Mouse (Mus musculus) heart, embryonic 16.5 days (tissue): ENCODE measurements around the gene Maml3. TPM values are rescaled to one million over a fixed set of nuclear protein-coding genes. Genes with fewer than 3 reads are reported as not detected.
A peak's percentile ranks its signal among the peaks of the same experiment; 100 is the strongest.

Source experiments
- ATAC-seq: fragments of 200-750 bp; cut with Nextera tagmentation; replicated peaks from 2 replicates; pipeline ENCODE4 v1.8.0; 2017; ENCODE audit warnings: moderate number of reproducible peaks; ENCODE audit not compliant: insufficient read depth, low FRiP score; ENCODE audit errors: extremely low read depth
- H3K27ac ChIP-seq: fragments of 300-500 bp; sonication (generic); 2 replicates; pipeline ENCODE4 v1.5.1; 2014; ENCODE audit warnings: mild to moderate bottlenecking, low read length, control low read depth, moderate library complexity
- H3K27me3 ChIP-seq: fragments of 300-500 bp; sonication (generic); 2 replicates; pipeline ENCODE4 v1.6.1; 2014; ENCODE audit warnings: low read length, mixed read lengths; ENCODE audit not compliant: control insufficient read depth, insufficient read depth
- H3K36me3 ChIP-seq: fragments of 300-500 bp; sonication (generic); 2 replicates; pipeline ENCODE4 v1.6.1; 2014; ENCODE audit not compliant: control insufficient read depth, insufficient read depth
- H3K4me1 ChIP-seq: fragments of 300-500 bp; sonication (generic); 2 replicates; pipeline ENCODE4 v1.6.1; 2014; ENCODE audit warnings: low read length, mixed read lengths; ENCODE audit not compliant: control insufficient read depth, insufficient read depth
- H3K4me2 ChIP-seq: fragments of 300-500 bp; sonication (generic); 2 replicates; pipeline ENCODE4 v1.6.1; 2014; ENCODE audit warnings: low read depth, mild to moderate bottlenecking, control low read depth, low read length
- H3K4me3 ChIP-seq: fragments of 300-500 bp; sonication (generic); 2 replicates; pipeline ENCODE4 v1.5.1; 2014; ENCODE audit warnings: mild to moderate bottlenecking, control low read depth, low read length
- H3K9ac ChIP-seq: fragments of 300-500 bp; sonication (generic); 2 replicates; pipeline ENCODE4 v1.6.1; 2014; ENCODE audit warnings: low read length, control low read depth
- H3K9me3 ChIP-seq: fragments of 300-500 bp; sonication (generic); replicated peaks from 2 replicates; pipeline ENCODE4 v1.6.1; 2016; ENCODE audit warnings: low read length; ENCODE audit not compliant: control insufficient read depth
- WGBS: fragments of 180-500 bp; shearing (Covaris S2); extraction: QIAGEN DNeasy Blood & Tissue Kit; methylation state at CpG from one replicate; pipeline ENCODE4 v1.1.7; 2014; 5-methylcytosine and 5-hydroxymethylcytosine counted together
- polyA plus RNA-seq: library from polyadenylated mRNA; unstranded; fragments of >200 nt; fragmentation: Nextera tagmentation; extraction: Ambion mirVana; gene quantifications from 2 replicates; pipeline ENCODE4 v1.2.1, GENCODE M21; 2015

The Maml3 gene
- polyA plus RNA-seq, 1 experiment from 2014 or later: 2.6 TPM

DNA sequence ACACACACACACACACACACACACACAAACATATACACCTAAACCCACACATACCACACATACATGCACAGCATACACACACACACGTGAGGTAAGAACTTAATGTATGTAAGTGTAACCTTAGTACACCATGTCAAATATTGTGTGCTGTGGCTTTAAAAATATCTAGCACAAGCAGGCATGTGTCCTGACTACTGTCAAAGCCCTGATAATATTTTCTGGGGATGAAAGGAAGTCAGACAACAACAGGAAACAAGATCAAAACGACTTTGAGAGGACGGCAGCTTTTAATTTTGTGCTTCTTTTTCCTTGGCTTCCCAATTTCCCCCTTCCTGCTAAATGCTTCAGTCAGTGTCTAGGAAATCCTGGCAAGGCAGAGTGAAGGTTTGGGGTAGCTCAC, 392.5 kb downstream of the Maml3 start:
- ATAC-seq: no peak
- H3K9me3 ChIP-seq: no peaks in the 10 kb centered on the region
- no peaks in the 10 kb centered on the region for H3K36me3 ChIP-seq
- H3K27me3 ChIP-seq: no peaks in the 10 kb centered on the region
- 17% methylated on average over 3 of the region's 3 CpGs for WGBS
- H3K9ac ChIP-seq: no peak overlapping the region
- H3K4me3 ChIP-seq: no peak overlapping the region
- peaks cover 40% of the 10 kb centered on the region for H3K4me1 ChIP-seq
- H3K4me2 ChIP-seq: peak overlapping the region; percentile 25; the same call in 1 of the 2 replicates
- H3K27ac ChIP-seq: peak overlapping the region; percentile 67

DNA sequence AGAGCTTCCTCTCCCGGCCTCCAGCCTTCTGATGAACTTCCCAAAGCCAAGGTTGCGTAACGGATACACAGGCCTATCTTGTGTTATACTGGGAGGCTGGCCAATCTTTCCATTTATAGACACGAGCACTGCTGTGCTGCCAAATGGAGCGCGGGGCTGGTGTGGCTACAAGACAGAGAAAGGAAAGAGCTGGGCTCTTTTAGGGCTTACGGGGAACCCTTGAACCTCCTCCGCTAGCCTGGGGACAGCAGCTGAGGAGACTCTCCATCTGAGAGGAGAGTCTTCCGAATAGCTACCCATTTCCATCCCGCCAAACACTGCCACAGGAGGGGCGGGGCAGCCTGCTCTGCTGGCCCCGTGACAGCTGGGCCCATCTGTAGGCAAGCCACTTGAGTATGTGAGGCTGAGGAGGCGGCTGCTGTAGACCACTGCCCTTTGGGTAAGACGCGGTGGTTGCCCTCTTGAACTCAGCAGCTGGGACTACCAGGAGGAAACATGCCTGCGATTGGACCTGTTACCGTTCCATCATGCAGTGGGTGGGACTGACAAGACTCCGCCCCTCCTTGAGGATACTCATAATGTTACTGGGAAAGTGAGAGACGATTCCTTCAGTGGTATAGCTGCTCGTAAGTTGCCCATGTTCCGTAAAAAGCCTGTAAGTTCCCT, 396.0 kb downstream of the Maml3 start:
- Histone ChIP-seq H3K27me3 (no peaks in the 10 kb centered on the region), H3K9me3 (no peaks in the 10 kb centered on the region), H3K9ac (peak overlapping the region; percentile 77), H3K4me1 (peaks cover 39% of the 10 kb centered on the region), H3K27ac (peak overlapping the region; percentile 100), H3K4me2 (peak overlapping the region; percentile 79), H3K36me3 (no peaks in the 10 kb centered on the region), H3K4me3 (peak overlapping the region; percentile 55)
- peak; percentile 96 for ATAC-seq
- WGBS: 15% methylated on average over 21 of the region's 21 CpGs

DNA sequence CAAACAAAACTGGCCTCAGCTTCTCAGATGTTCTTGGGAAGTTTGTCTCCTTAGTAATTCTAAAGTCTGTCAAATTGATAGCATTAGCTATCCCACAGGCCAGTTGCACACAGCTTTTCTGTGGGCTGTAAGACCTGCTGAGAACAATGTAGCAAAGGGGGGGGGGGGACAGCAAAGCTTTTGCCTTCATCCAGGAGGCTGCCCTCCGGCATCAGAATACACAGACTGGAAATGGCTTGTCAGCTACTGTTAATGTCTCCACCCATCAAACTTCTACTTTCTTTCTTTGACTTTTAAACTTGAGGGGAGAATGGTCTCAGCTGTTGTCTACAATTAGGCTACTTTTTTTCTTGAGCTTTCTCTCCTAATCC, 396.5 kb downstream of the Maml3 start:
- no peak overlapping the region for H3K9ac ChIP-seq
- H3K4me3 ChIP-seq: peak overlapping the region; percentile 55
- ATAC-seq: no peak; the same call in 1 of the 2 replicates
- peaks cover 34% of the 10 kb centered on the region for H3K4me1 ChIP-seq
- H3K27ac ChIP-seq: peak overlapping the region; percentile 100
- WGBS: 11% methylated on average over 1 of the region's 1 CpGs
- H3K27me3 ChIP-seq: no peaks in the 10 kb centered on the region
- no peaks in the 10 kb centered on the region for H3K36me3 ChIP-seq
- H3K9me3 ChIP-seq: no peaks in the 10 kb centered on the region
- H3K4me2 ChIP-seq: peak overlapping the region; percentile 79

DNA sequence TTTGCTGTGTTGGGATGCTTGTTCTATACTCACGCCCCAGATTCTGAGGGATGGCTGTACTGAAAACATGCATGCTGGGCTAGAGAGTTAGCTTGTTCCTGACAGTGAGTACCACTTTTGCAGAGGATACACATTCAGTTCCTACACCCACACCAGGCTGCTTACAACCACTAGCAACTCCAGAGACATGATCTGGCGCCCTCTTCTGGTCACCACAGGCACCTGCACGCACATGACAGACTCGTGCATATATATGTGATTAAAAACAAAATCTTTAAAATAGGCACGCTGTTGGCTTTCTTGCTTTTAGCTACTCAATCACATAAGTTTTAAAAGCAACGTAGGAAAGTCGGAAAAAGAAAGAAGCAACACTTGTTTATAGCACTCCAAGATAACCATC, 399.7 kb downstream of the Maml3 start:
- H3K9ac ChIP-seq: no peak overlapping the region
- no peak overlapping the region for H3K4me2 ChIP-seq
- H3K27ac ChIP-seq: no peak overlapping the region
- H3K4me1 ChIP-seq: peaks cover 32% of the 10 kb centered on the region
- no peaks in the 10 kb centered on the region for H3K9me3 ChIP-seq
- ATAC-seq: no peak
- no peak overlapping the region for H3K4me3 ChIP-seq
- H3K36me3 ChIP-seq: no peaks in the 10 kb centered on the region
- no peaks in the 10 kb centered on the region for H3K27me3 ChIP-seq
- 81% methylated on average over 7 of the region's 7 CpGs for WGBS

DNA sequence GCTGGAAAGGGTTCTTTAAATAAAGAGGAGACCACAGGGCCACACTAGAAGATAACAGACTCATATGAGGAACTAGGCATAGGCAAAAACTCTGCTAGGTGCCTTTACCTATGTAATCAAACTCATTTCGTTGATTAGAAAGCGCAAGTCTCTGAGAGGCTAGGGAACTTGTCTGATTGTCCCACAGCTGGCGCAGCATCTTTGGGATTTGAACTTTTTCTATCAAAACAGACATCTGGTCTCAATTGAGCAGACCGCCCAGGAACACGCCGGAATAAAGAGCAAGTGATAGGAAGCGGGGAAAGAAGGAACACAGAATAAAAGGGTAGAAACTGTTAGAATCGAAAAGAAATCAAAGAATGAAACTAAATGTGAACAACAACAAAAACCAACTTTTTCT, 401.4 kb downstream of the Maml3 start:
- no peak for ATAC-seq
- no peak overlapping the region for H3K4me3 ChIP-seq
- WGBS: 82% methylated on average over 8 of the region's 8 CpGs
- no peaks in the 10 kb centered on the region for H3K9me3 ChIP-seq
- no peaks in the 10 kb centered on the region; the same call in 1 of the 2 replicates for H3K27me3 ChIP-seq
- H3K27ac ChIP-seq: no peak overlapping the region
- H3K36me3 ChIP-seq: no peaks in the 10 kb centered on the region
- no peak overlapping the region for H3K4me2 ChIP-seq
- H3K4me1 ChIP-seq: peaks cover 24% of the 10 kb centered on the region
- H3K9ac ChIP-seq: no peak overlapping the region

DNA sequence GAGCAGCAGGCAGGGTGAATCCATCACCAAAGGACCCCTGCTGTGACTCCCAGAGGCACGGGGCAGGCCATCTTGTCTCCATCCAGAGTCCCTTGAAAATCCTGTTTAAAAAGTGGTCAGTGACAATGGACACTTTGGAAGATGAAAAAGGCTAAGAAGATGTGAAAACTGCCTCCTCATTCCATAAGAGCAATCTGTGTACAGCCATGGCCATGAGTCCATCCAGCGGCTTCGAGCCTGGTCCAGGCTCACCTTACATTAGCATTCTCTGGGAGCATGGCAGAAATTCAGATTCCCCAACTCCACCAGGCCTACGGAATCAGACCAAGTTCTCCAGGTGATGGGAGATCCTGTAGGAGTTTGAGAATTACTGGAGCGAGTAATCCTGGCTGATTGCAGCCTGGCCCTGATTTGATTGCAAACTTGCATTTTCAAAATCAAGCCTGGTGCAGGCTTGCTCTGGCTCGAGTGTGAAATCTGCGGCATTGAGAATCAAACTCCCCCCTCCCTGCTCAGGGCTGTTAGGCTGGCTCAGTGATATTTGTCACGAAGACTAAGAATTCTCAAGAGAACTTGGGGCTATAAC, 402.1 kb downstream of the Maml3 start:
- WGBS: 81% methylated on average over 8 of the region's 8 CpGs
- Histone ChIP-seq H3K4me2 (no peak overlapping the region), H3K27ac (no peak overlapping the region)

DNA sequence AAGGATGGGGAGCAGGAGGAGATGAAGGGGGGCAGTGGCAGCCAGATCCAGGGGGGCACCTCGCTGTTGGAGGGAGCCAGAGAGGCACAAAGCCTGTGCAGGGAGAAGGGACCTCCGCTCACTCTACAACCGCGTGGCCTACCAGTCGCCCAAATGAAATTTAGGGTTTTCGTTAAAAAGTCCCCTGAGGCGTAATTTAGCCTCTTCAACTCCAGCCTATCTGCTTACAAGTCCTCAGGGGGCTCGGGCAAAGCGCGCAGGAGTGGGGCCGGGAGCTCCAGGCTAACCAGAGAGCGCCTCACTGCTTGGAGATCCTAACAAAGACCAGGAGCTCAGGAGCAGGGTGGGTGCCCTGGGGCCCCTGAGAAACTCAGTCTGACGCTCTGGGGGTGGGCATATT, 402.9 kb downstream of the Maml3 start:
- 25% methylated on average over 13 of the region's 13 CpGs for WGBS
- ATAC-seq: 0 out of 2 replicates have a peak, but pooled peaks have one; percentile 2
- peaks cover 17% of the 10 kb centered on the region for H3K4me1 ChIP-seq

More for the DNA sequence above, 402.1 kb downstream of the Maml3 start:
- Histone ChIP-seq H3K36me3 (no peaks in the 10 kb centered on the region), H3K4me3 (no peak overlapping the region), H3K9ac (no peak overlapping the region), H3K27me3 (no peaks in the 10 kb centered on the region; the same call in 1 of the 2 replicates), H3K9me3 (no peaks in the 10 kb centered on the region), H3K4me1 (peaks cover 17% of the 10 kb centered on the region)
- no peak for ATAC-seq

DNA sequence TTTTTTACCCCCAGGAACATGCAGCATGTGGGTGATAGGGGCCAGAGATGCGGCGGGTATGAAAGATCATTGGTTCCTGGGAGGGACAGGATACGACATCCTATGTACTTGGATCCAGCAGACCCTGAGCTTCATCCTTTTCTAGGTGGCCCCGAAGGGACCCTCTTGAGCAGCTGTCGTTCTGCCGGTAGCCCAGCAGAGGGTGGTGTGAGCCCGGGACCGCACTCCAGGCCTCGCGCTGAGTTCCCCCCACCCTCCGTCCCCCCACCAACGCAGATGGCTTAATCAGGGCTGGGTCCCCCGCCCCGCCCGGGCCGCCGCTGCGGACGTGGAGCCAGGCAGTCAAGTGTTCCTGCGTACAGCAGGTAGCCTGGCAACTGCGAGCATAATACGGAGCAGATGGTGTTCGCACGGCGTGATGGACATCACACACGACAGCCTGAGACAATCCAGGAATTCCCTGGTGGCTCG, 403.6 kb downstream of the Maml3 start:
- Histone ChIP-seq H3K4me3 (peak overlapping the region; percentile 52), H3K9ac (peak overlapping the region; percentile 65), H3K27me3 (no peaks in the 10 kb centered on the region; the same call in 1 of the 2 replicates), H3K27ac (peak overlapping the region; percentile 83), H3K9me3 (no peaks in the 10 kb centered on the region), H3K4me1 (peaks cover 17% of the 10 kb centered on the region), H3K4me2 (peak overlapping the region; percentile 80), H3K36me3 (no peaks in the 10 kb centered on the region)
- WGBS: under 1% methylated on average over 27 of the region's 27 CpGs
- peak; percentile 90 for ATAC-seq

More for the DNA sequence above, 402.9 kb downstream of the Maml3 start:
- H3K9me3 ChIP-seq: no peaks in the 10 kb centered on the region
- peak overlapping the region; percentile 80 for H3K4me2 ChIP-seq
- peak overlapping the region; percentile 52 for H3K4me3 ChIP-seq
- H3K9ac ChIP-seq: peak overlapping the region; percentile 65
- H3K36me3 ChIP-seq: no peaks in the 10 kb centered on the region
- peak overlapping the region; percentile 83 for H3K27ac ChIP-seq
- no peaks in the 10 kb centered on the region; the same call in 1 of the 2 replicates for H3K27me3 ChIP-seq

DNA sequence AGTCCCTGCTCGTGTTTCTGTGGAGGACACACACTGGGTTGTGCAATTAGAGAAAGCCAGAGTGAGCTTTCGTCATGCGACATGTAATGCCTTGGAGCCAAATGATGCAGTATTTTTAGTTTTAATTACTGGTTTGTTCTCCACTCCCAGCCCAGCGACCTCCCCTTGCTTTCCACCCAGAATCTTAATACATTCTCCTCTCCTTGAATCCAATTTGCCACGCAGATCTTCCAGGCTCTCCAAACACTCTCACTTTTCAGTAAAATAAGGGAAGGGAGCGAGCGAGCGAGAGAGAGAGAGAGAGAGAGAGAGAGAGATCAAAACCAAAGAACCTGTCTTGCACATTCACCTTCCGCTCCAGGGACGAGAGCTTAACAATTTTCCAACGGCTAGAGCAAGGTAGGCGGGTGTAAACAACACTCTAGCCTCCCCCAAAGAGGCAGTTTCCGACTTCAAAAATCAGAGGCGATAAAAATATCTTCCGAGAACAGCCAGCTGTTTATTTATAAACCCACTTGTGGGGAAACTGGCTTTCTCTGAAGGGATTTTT, 404.1 kb downstream of the Maml3 start:
- H3K27me3 ChIP-seq: no peaks in the 10 kb centered on the region; the same call in 1 of the 2 replicates
- peaks cover 17% of the 10 kb centered on the region for H3K4me1 ChIP-seq
- H3K4me3 ChIP-seq: peak overlapping the region; percentile 52
- no peaks in the 10 kb centered on the region for H3K36me3 ChIP-seq
- H3K27ac ChIP-seq: peak overlapping the region; percentile 72
- no peak for ATAC-seq
- H3K9ac ChIP-seq: peak overlapping the region; percentile 65
- peak overlapping the region; percentile 80 for H3K4me2 ChIP-seq
- H3K9me3 ChIP-seq: no peaks in the 10 kb centered on the region
- WGBS: 18% methylated on average over 15 of the region's 15 CpGs
